Mouse (Mus musculus): ENCODE measurements around the gene Tppp3. TPM values are rescaled to one million over a fixed set of nuclear protein-coding genes. Genes with fewer than 3 reads are reported as not detected.
A peak's percentile ranks its signal among the peaks of the same experiment; 100 is the strongest.

Tppp3 gene
- 12.3 TPM in 2 replicates for polyA plus RNA-seq (2015; fragmentation: Nextera tagmentation; extraction: Ambion mirVana)

- H3K36me3 ChIP-seq = peaks cover 13% of the 10 kb centered on the region
- peaks cover 42% of the 10 kb centered on the region for H3K27me3 ChIP-seq (replicated peaks)
- H3K9ac ChIP-seq = peak within 1 kb of the TSS; percentile 75
- peaks cover 64% of the 10 kb centered on the region for H3K4me1 ChIP-seq
- H3K27ac ChIP-seq (replicated peaks) = no peak within 1 kb of the TSS
- peak; percentile 82 for ATAC-seq (ENCODE audit: extremely low read depth, insufficient number of reproducible peaks, low FRiP score, low TSS enrichment)
- no peaks in the 10 kb centered on the region for H3K9me3 ChIP-seq
- H3K4me2 ChIP-seq = peak within 1 kb of the TSS; percentile 69
- WGBS = 8% methylated on average over 25 of the region's 25 CpGs
- H3K4me3 ChIP-seq = peak within 1 kb of the TSS; percentile 44
Measured at GRCm38 (mm10) chr8:105471314-105472015, at the start of gene Tppp3. Gene Tppp3 (minus strand): TSS chr8:105471526.

- Histone ChIP-seq H3K36me3 (peaks cover 39% of the 10 kb centered on the region), H3K9me3 (no peaks in the 10 kb centered on the region), H3K4me3 (no peak overlapping the region), H3K9ac (no peak overlapping the region), H3K27ac (replicated peaks) (no peak overlapping the region), H3K4me2 (no peak overlapping the region), H3K4me1 (peaks cover 42% of the 10 kb centered on the region), H3K27me3 (replicated peaks) (peaks cover 44% of the 10 kb centered on the region)
- no peak for ATAC-seq (ENCODE audit: extremely low read depth, insufficient number of reproducible peaks, low FRiP score, low TSS enrichment)
- WGBS = 6% methylated on average over 3 of the region's 3 CpGs
Measured at GRCm38 (mm10) chr8:105521061-105521460, 49.7 kb upstream of the Tppp3 start.

GRCm38 (mm10) chr8:105520521-105520920, 49.2 kb upstream of the Tppp3 start:
- H3K36me3 ChIP-seq = peaks cover 35% of the 10 kb centered on the region
- no peak overlapping the region for H3K27ac ChIP-seq (replicated peaks)
- H3K4me3 ChIP-seq = no peak overlapping the region
- peaks cover 43% of the 10 kb centered on the region for H3K4me1 ChIP-seq
- H3K27me3 ChIP-seq (replicated peaks) = peaks cover 45% of the 10 kb centered on the region
- no peak overlapping the region for H3K4me2 ChIP-seq
- H3K9ac ChIP-seq = no peak overlapping the region
- 42% methylated on average over 5 of the region's 5 CpGs for WGBS
- H3K9me3 ChIP-seq = no peaks in the 10 kb centered on the region
- ATAC-seq (ENCODE audit: extremely low read depth, insufficient number of reproducible peaks, low FRiP score, low TSS enrichment) = no peak

- H3K9me3 ChIP-seq = no peaks in the 10 kb centered on the region
- peaks cover 52% of the 10 kb centered on the region for H3K27me3 ChIP-seq (replicated peaks)
- 0 out of 2 replicates have a peak overlapping the region, but pooled peaks have one; percentile 28 for H3K9ac ChIP-seq
- H3K4me1 ChIP-seq = peaks cover 46% of the 10 kb centered on the region
- no peak for ATAC-seq (ENCODE audit: extremely low read depth, insufficient number of reproducible peaks, low FRiP score, low TSS enrichment)
- peaks cover 26% of the 10 kb centered on the region for H3K36me3 ChIP-seq
- H3K4me2 ChIP-seq = peak overlapping the region; percentile 98
- H3K27ac ChIP-seq (replicated peaks) = no peak overlapping the region
- 5% methylated on average over 2 of the region's 2 CpGs for WGBS
- H3K4me3 ChIP-seq = peak overlapping the region; percentile 62
Measured at GRCm38 (mm10) chr8:105519591-105519990, 48.3 kb upstream of the Tppp3 start.

GRCm38 (mm10) chr8:105518436-105519313, 47.3 kb upstream of the Tppp3 start, which contains the start of gene Hsd11b2:
Gene Hsd11b2 (plus strand): TSS chr8:105518755.
- Histone ChIP-seq H3K27ac (replicated peaks) (no peak within 1 kb of the TSS), H3K4me1 (peaks cover 48% of the 10 kb centered on the region), H3K36me3 (peaks cover 17% of the 10 kb centered on the region), H3K9me3 (no peaks in the 10 kb centered on the region), H3K9ac (peak within 1 kb of the TSS; percentile 81), H3K4me2 (peak within 1 kb of the TSS; percentile 98), H3K27me3 (replicated peaks) (peaks cover 52% of the 10 kb centered on the region), H3K4me3 (peak within 1 kb of the TSS; percentile 62)
- ATAC-seq (ENCODE audit: extremely low read depth, insufficient number of reproducible peaks, low FRiP score, low TSS enrichment) = no peak
- WGBS = under 1% methylated on average over 68 of the region's 68 CpGs

GRCm38 (mm10) chr8:105517346-105517745, 46.0 kb upstream of the Tppp3 start:
- H3K27me3 ChIP-seq (replicated peaks) = peaks cover 52% of the 10 kb centered on the region
- ATAC-seq (ENCODE audit: extremely low read depth, insufficient number of reproducible peaks, low FRiP score, low TSS enrichment) = no peak
- H3K4me3 ChIP-seq = no peak overlapping the region
- H3K9ac ChIP-seq = no peak overlapping the region
- peaks cover 48% of the 10 kb centered on the region for H3K4me1 ChIP-seq
- no peaks in the 10 kb centered on the region for H3K9me3 ChIP-seq
- WGBS = 30% methylated on average over 8 of the region's 8 CpGs
- H3K4me2 ChIP-seq = no peak overlapping the region
- H3K27ac ChIP-seq (replicated peaks) = no peak overlapping the region
- peaks cover 5% of the 10 kb centered on the region for H3K36me3 ChIP-seq

- H3K27ac ChIP-seq (replicated peaks) = no peak overlapping the region
- H3K9ac ChIP-seq = peak overlapping the region; percentile 20; the same call in 1 of the 2 replicates
- H3K27me3 ChIP-seq (replicated peaks) = peaks cover 52% of the 10 kb centered on the region
- ATAC-seq (ENCODE audit: extremely low read depth, insufficient number of reproducible peaks, low FRiP score, low TSS enrichment) = no peak
- H3K4me3 ChIP-seq = 0 out of 2 replicates have a peak overlapping the region, but pooled peaks have one; percentile 8
- 12% methylated on average over 12 of the region's 12 CpGs for WGBS
- no peaks in the 10 kb centered on the region for H3K9me3 ChIP-seq
- peaks cover 41% of the 10 kb centered on the region for H3K4me1 ChIP-seq
- H3K36me3 ChIP-seq = no peaks in the 10 kb centered on the region
- H3K4me2 ChIP-seq = peak overlapping the region; percentile 57
Measured at GRCm38 (mm10) chr8:105516018-105516645, 44.8 kb upstream of the Tppp3 start.

GRCm38 (mm10) chr8:105514656-105515055, 43.3 kb upstream of the Tppp3 start:
- H3K27me3 ChIP-seq (replicated peaks) = peaks cover 42% of the 10 kb centered on the region
- H3K4me2 ChIP-seq = no peak overlapping the region
- no peak overlapping the region for H3K27ac ChIP-seq (replicated peaks)
- no peaks in the 10 kb centered on the region for H3K36me3 ChIP-seq
- H3K9me3 ChIP-seq = no peaks in the 10 kb centered on the region
- WGBS = 63% methylated on average over 5 of the region's 5 CpGs
- H3K4me3 ChIP-seq = no peak overlapping the region
- no peak overlapping the region for H3K9ac ChIP-seq
- no peak for ATAC-seq (ENCODE audit: extremely low read depth, insufficient number of reproducible peaks, low FRiP score, low TSS enrichment)
- H3K4me1 ChIP-seq = peaks cover 33% of the 10 kb centered on the region

GRCm38 (mm10) chr8:105514194-105514593, 42.9 kb upstream of the Tppp3 start:
- no peaks in the 10 kb centered on the region for H3K36me3 ChIP-seq
- ATAC-seq (ENCODE audit: extremely low read depth, insufficient number of reproducible peaks, low FRiP score, low TSS enrichment) = no peak
- peaks cover 37% of the 10 kb centered on the region for H3K27me3 ChIP-seq (replicated peaks)
- no peak overlapping the region for H3K4me2 ChIP-seq
- WGBS = 74% methylated on average over 6 of the region's 6 CpGs
- H3K27ac ChIP-seq (replicated peaks) = no peak overlapping the region
- H3K9me3 ChIP-seq = no peaks in the 10 kb centered on the region
- peaks cover 32% of the 10 kb centered on the region for H3K4me1 ChIP-seq
- no peak overlapping the region for H3K9ac ChIP-seq
- no peak overlapping the region for H3K4me3 ChIP-seq

- Histone ChIP-seq H3K4me2 (no peak overlapping the region), H3K4me3 (no peak overlapping the region), H3K27ac (replicated peaks) (no peak overlapping the region), H3K9ac (no peak overlapping the region), H3K27me3 (replicated peaks) (peaks cover 5% of the 10 kb centered on the region; the same call in 1 of the 2 replicates), H3K36me3 (no peaks in the 10 kb centered on the region), H3K4me1 (peaks cover 14% of the 10 kb centered on the region), H3K9me3 (no peaks in the 10 kb centered on the region)
- WGBS = 41% methylated on average over 12 of the region's 12 CpGs
- no peak for ATAC-seq (ENCODE audit: extremely low read depth, insufficient number of reproducible peaks, low FRiP score, low TSS enrichment)
Measured at GRCm38 (mm10) chr8:105509997-105510735, 38.8 kb upstream of the Tppp3 start.
